ENCODE assay signal across 12 mouse cellular contexts in the genomic region with DNA sequence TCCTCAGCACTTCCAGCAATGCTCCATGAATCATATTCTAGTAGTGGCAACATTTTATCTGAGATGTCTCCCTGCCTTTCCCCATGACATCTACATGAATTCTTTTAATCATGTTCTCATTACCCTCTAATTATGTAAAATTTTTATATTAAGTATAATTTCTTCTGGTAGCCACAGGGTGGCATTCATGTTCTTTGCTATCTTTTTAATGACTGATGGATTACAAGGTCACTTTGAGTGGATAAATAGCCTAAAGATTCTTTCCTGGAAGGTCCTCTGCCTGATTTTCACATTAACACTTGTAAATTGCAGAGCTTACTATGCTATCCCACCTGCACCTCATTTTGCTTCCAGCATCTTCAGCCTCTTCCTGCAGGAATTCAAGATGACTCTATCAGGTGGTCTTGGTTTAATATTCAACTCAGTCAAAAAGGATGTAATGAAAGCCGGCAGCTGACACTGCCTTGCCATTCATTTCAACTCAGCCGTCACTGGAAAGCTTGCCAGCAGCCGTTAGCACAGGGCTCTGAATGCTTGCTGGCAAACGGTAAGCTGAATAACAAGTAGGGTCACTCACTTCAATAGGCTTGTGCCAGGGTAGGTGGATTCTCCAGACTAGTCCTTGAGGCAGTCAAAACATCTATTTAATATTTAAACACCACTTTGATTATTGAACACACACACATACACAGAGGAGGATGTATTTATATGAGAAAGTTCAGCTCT.
A peak's percentile ranks its signal among the peaks of the same experiment; 100 is the strongest.
DNase-seq lines count a peak whose midpoint lies in the region; TF ChIP-seq lines count a peak whose summit lies in the region.
"Had no signal": no experiment of that assay in that cellular context is flagged by ENCODE, and none has a peak within 500 bp of the region (broad histone marks: within the 10 kb centered on the region; RNA-seq: fewer than 3 reads in every experiment).

No protein-coding gene starts in this region.

- TF ChIP-seq EP300 in heart, adult 2 months (IDR thresholded peaks at IDR 0.05; ENCODE audit: insufficient read depth, low read depth, low read length), result no peak

- DNase-seq in frontal cortex, postnatal 36 days (ENCODE audit: low spot score in 2 of 2), result peak; percentile 9 to 23
- DNase-seq in frontal cortex, postnatal 25 days (ENCODE audit: low spot score in 2 of 2), result no peak
- peak; percentile 22 to 40 for DNase-seq in right cerebral cortex, adult 2 months (ENCODE audit: low spot score in 2 of 2)
- no peak for DNase-seq in right cerebral cortex, postnatal 36 days (ENCODE audit: low spot score in 2 of 2)
- peak; percentile 6 to 12 for DNase-seq in layer of hippocampus, adult 2 months (ENCODE audit: low spot score in 2 of 2)
- DNase-seq in right cerebral cortex, postnatal 4 days, result peak; percentile 10
- no peak for DNase-seq in heart, adult 2 months
- DNase-seq in spleen, postnatal 36 days (ENCODE audit: low spot score in 2 of 2), result no peak
- DNase-seq: thymus, adult 2 months had no signal

- intact Hi-C loops in heart, adult 2 months (cut with DNase I), result no loop called here

- peak; percentile 76 for TF ChIP-seq CTCF in layer of hippocampus, adult 2 months (conservative IDR thresholded peaks at IDR 0.05)
- TF ChIP-seq CTCF in heart, adult 2 months (IDR thresholded peaks at IDR 0.05), result no peak

- no peak for TF ChIP-seq POLR2A in heart, adult 2 months (IDR thresholded peaks at IDR 0.05; ENCODE audit: insufficient read depth, low read depth, low read length)

- 58% methylated on average over 4 of the region's 4 CpGs for WGBS in heart, adult 2 months

- H3K27me3 ChIP-seq in heart, adult 2 months (ENCODE audit: control insufficient read depth, insufficient read depth, low read length), result no peaks in the 10 kb centered on the region
- H3K27me3 ChIP-seq: intestine, embryonic 15.5 days; limb, embryonic 15.5 days had no signal

- H3K27ac ChIP-seq in layer of hippocampus, adult 2 months, result no peak overlapping the region
- H3K27ac ChIP-seq in heart, adult 2 months, result no peak overlapping the region
- H3K27ac ChIP-seq: heart, embryonic 10.5 days; intestine, embryonic 15.5 days; limb, embryonic 15.5 days had no signal

- no peak overlapping the region for H3K9ac ChIP-seq in heart, adult 2 months (ENCODE audit: low read depth, low read length)
- H3K9ac ChIP-seq: intestine, embryonic 15.5 days; limb, embryonic 15.5 days had no signal

- H3K4me3 ChIP-seq in layer of hippocampus, adult 2 months, result no peak overlapping the region
- H3K4me3 ChIP-seq in heart, adult 2 months, result no peak overlapping the region
- H3K4me3 ChIP-seq: heart, embryonic 10.5 days; intestine, embryonic 15.5 days; limb, embryonic 15.5 days had no signal

- H3K36me3 ChIP-seq in heart, adult 2 months (ENCODE audit: control insufficient read depth, insufficient read depth, low read length), result no peaks in the 10 kb centered on the region
- H3K36me3 ChIP-seq: heart, embryonic 10.5 days; intestine, embryonic 15.5 days; limb, embryonic 15.5 days had no signal

- no peaks in the 10 kb centered on the region for H3K4me1 ChIP-seq in heart, adult 2 months (ENCODE audit: control insufficient read depth, insufficient read depth, low read length)
- H3K4me1 ChIP-seq: heart, embryonic 10.5 days; intestine, embryonic 15.5 days; limb, embryonic 15.5 days had no signal

- no peaks in the 10 kb centered on the region for H3K79me2 ChIP-seq in heart, adult 2 months (replicated peaks; ENCODE audit: control insufficient read depth, insufficient read depth, low read length)

Comparison
In these comparisons a context has a peak if more than half of its experiments do, and no peak if none do; other contexts are left out.
1. DNase-seq: peak in frontal cortex, postnatal 36 days (2 of 2), right cerebral cortex, adult 2 months (2 of 2), layer of hippocampus, adult 2 months (2 of 2) and right cerebral cortex, postnatal 4 days (single experiment); none in frontal cortex, postnatal 25 days (0 of 2), right cerebral cortex, postnatal 36 days (0 of 2), heart, adult 2 months (0 of 2) and spleen, postnatal 36 days (0 of 2).